Mouse (Mus musculus): Measurements from ENCODE around the gene Hrh1.
A peak's percentile ranks its signal among the peaks of the same experiment; 100 is the strongest.
"Not testable (repeated sequence)": the region's sequence is repeated elsewhere in the genome, so short reads cannot be mapped to it uniquely, and the experiment has no call there.

The Hrh1 gene

GRCm38 (mm10) chr6:114473541-114473940 is 75.8 kb downstream of the Hrh1 start:
- no peak for DNase-seq

- no peak for DNase-seq
Measured at GRCm38 (mm10) chr6:114474059-114474458, 76.3 kb downstream of the Hrh1 start.

- no peak for DNase-seq
Measured at GRCm38 (mm10) chr6:114474911-114475310, 77.2 kb downstream of the Hrh1 start.

DNA sequence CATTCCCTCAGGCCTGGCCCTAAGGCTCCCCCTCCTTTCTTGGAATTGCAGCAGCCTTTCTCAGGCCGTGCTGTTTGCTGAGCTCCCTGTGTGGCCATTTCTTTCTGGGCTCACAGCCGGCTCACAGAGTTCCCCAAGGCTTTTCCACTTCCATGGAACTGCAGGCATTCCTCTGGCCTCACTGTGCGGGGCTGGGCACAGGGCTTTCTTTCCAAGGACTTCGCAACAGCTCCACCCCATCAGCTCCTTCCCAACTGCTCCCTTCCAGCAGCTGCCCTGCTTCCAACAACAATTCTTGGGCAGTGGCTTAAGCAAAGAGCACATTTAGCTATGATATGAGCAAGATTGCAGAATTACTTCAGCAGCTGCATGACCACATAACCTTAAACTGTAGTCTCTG is 81.0 kb downstream of the Hrh1 start:
- peak in 1 of 2 experiments; percentile 7 for DNase-seq

DNA sequence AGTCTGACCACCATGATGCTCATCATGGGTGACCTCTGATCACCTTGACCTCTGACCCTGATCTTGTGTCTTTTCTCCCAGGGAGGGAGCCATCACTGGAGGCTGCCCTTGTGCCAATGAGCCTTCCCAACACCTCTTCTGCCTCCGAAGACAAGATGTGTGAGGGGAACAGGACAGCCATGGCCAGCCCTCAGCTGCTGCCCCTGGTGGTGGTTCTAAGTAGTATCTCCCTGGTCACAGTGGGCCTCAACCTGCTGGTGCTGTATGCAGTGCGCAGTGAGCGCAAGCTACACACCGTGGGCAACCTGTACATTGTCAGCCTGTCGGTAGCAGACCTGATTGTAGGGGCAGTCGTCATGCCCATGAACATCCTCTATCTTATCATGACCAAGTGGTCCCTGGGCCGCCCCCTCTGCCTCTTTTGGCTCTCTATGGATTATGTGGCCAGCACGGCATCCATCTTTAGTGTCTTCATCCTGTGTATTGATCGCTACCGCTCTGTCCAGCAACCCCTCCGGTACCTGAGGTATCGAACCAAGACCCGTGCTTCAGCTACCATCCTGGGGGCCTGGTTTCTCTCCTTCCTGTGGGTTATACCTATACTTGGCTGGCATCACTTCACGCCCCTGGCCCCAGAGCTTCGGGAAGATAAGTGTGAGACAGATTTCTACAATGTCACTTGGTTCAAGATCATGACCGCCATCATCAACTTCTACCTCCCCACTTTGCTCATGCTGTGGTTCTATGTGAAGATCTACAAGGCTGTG is 82.1 kb downstream of the Hrh1 start:
- no peak for DNase-seq

GRCm38 (mm10) chr6:114489371-114489770 is 91.6 kb downstream of the Hrh1 start:
- peak; percentile 58 to 61 for DNase-seq

DNA sequence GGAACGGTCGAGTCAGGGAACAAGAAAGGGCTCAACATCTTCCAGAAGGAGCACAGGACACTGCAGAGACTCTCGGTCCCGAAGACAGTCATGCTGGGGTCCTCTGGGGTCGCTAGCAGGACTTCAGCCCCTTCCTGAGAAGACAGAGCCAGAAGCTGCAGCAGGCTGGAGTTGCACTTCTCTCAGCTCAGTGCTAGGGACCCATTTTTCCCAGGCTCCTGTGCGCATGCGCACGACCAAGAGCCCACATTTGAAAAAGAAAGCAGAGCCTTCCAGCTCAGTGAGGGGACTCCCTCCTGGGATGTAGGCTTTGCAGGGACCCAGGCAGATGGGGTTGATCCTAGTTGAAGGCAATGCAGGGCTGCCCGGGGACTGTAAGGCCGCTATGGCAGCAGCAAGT is 94.9 kb downstream of the Hrh1 start:
- not testable (repeated sequence) for DNase-seq

- peak in 1 of 2 experiments; percentile 15 for DNase-seq
Measured at GRCm38 (mm10) chr6:114494987-114495386, 97.3 kb downstream of the Hrh1 start.

DNA sequence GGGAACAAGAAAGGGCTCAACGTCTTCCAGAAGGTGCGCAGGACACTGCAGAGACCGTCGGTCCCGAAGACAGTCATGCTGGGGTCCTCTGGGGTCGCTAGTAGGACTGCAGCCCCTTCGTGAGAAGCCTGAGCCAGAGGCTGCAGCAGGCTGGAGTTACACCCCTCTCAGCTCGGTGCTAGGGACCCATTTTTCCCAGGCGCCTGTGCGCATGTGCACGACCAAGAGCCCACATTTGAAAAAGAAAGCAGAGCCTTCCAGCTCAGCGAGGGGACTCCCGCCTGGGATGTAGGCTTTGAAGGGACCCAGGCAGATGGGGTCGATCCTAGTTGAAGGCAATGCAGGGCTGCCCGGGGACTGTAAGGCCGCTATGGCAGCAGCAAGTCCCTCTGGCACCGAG is 116.3 kb downstream of the Hrh1 start:
- DNase-seq, result not testable (repeated sequence)

DNA sequence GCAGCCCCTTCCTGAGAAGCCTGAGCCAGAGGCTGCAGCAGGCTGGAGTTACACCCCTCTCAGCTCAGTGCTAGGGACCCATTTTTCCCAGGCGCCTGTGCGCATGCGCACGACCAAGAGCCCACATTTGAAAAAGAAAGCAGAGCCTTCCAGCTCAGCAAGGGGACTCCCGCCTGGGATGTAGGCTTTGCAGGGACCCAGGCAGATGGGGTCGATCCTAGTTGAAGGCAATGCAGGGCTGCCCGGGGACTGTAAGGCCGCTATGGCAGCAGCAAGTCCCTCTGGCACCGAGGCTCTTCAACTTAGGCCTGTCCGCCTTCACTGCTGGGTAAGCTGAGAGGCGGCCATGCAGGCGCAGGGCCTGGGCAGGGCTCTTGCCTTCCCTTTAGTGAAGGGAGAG is 131.0 kb downstream of the Hrh1 start:
- DNase-seq, result not testable (repeated sequence)

Data from cerebellum, postnatal 25 days (tissue).